Mouse (Mus musculus): ENCODE measurements around the gene Lypd6. TPM values are rescaled to one million over a fixed set of nuclear protein-coding genes. Genes with fewer than 3 reads are reported as not detected.

The Lypd6 gene
- total RNA-seq, 2 experiments from 2014 or later, result 19.1 to 24.1 TPM

Other genes starting within 250 kb of the Lypd6 start
- gene Mmadhc, start 230.4 kb downstream of the Lypd6 start, total RNA-seq (2021), result 10 to 100 TPM; 49.8 to 50.2 TPM

Measured in left cerebral cortex, postnatal 36 days (tissue).